ENCODE assay signal across 8 mouse cellular contexts in the genomic region with DNA sequence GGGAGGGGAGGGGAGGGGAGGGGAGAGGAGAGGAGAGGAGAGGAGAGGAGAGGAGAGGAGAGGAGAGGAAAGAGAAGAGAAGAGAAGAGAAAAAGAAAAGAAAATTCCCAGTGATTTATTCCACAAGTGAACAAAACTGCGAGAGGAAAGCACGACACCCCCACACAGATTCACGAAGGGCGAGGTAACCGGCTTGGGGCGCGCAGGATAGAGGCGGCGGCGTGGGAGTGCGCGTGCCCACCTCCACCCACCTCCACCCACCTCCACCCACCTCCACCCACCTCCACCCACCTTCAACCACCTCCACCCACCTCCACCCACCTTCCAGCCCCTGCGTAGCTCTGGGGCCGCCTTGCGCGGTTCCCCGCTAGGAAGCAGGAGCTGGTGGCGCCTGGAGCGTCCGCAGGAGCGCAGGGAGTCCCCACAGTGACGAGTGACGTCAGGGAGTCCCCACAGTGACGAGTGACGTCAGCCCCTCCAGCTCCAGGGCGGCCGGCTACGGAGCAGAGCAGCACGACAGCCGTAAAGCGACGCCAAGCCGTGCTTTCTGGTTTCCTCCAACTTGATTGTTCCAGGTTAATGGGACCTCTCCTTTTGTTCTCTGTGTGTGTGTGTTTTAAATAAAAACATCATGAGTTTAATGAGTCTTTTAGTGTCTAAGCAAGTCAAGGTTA. TPM values are rescaled to one million over a fixed set of nuclear protein-coding genes. Genes with fewer than 3 reads are reported as not detected.
DNase-seq lines count a peak whose midpoint lies in the region; ATAC-seq lines count a peak whose summit lies in the region.

No protein-coding gene starts in this region.

- peak; percentile 61; the same call in 1 of the 2 replicates for ATAC-seq in heart, embryonic 13.5 days (ENCODE audit: extremely low read depth, insufficient number of reproducible peaks, low FRiP score, low TSS enrichment)
- peak; percentile 95 for ATAC-seq in kidney, embryonic 16.5 days (ENCODE audit: low FRiP score, low TSS enrichment)

- no peaks in the 10 kb centered on the region for H3K36me3 ChIP-seq in heart, embryonic 13.5 days
- H3K36me3 ChIP-seq in kidney, embryonic 16.5 days (ENCODE audit: insufficient read depth, low read length) = no peaks in the 10 kb centered on the region

- no peaks in the 10 kb centered on the region for H3K4me1 ChIP-seq in heart, embryonic 13.5 days
- no peaks in the 10 kb centered on the region for H3K4me1 ChIP-seq in kidney, embryonic 16.5 days (ENCODE audit: insufficient read depth, low read length)

- H3K4me3 ChIP-seq in heart, embryonic 13.5 days = peak overlapping the region; percentile 58
- peak overlapping the region; percentile 59 for H3K4me3 ChIP-seq in kidney, embryonic 16.5 days (ENCODE audit: low read length)

- 0 out of 2 replicates have a peak, but pooled peaks cover 4% of the 10 kb centered on the region for H3K27me3 ChIP-seq in heart, embryonic 13.5 days (replicated peaks)
- no peaks in the 10 kb centered on the region for H3K27me3 ChIP-seq in kidney, embryonic 16.5 days (ENCODE audit: insufficient read depth, low read length)

- H3K9ac ChIP-seq in heart, embryonic 13.5 days = peak overlapping the region; percentile 71
- peak overlapping the region; percentile 64 for H3K9ac ChIP-seq in kidney, embryonic 16.5 days (replicated peaks; ENCODE audit: low read length)

- peak; percentile 93 for DNase-seq in CD4-positive helper T cell, adult 2 months (ENCODE audit: low read depth, low spot score)
- peak; percentile 85 for DNase-seq in c-Kit-positive CD71-negative TER-119-negative erythroid progenitor cells, embryonic 14.5 days (ENCODE audit: low read depth)
- DNase-seq in fibroblast of lung, adult 2 months (ENCODE audit: low read depth) = peak; percentile 39
- peak; percentile 78 for DNase-seq in liver
- peak; percentile 36 to 69 for DNase-seq in monocyte, adult 2 months (ENCODE audit: low read depth in 1 of 2, low spot score in 2 of 2)
- peak; percentile 62 to 77 for DNase-seq in spleen, postnatal 4 days (ENCODE audit: low spot score in 2 of 2)

- H3K9me3 ChIP-seq in heart, embryonic 13.5 days = no peaks in the 10 kb centered on the region
- no peaks in the 10 kb centered on the region for H3K9me3 ChIP-seq in kidney, embryonic 16.5 days (ENCODE audit: low read length)

- no peak overlapping the region for H3K27ac ChIP-seq in heart, embryonic 13.5 days (replicated peaks)
- H3K27ac ChIP-seq in kidney, embryonic 16.5 days (ENCODE audit: low read length) = no peak overlapping the region

- WGBS in heart, embryonic 13.5 days = 13% methylated on average over 28 of the region's 33 CpGs
- WGBS in kidney, embryonic 16.5 days = 6% methylated on average over 33 of the region's 33 CpGs

- peak overlapping the region; percentile 70 for H3K4me2 ChIP-seq in heart, embryonic 13.5 days
- peak overlapping the region; percentile 66 for H3K4me2 ChIP-seq in kidney, embryonic 16.5 days (replicated peaks; ENCODE audit: low read depth, low read length)

RNA-seq across cellular contexts. Expression of gene Ccl28, which starts 8.0 kb away (rescaled TPM):
- 0.06 TPM in 1 of 2 replicates, not detected in the other for polyA plus RNA-seq in heart, embryonic 13.5 days (2015; fragmentation: Nextera tagmentation; extraction: Ambion mirVana)
- 0.12 and 0.15 TPM in 2 replicates for polyA plus RNA-seq in kidney, embryonic 16.5 days (2015; fragmentation: Nextera tagmentation; extraction: Ambion mirVana)

RNA-seq across cellular contexts. Expression of gene Hmgcs1, which starts 58.6 kb away (rescaled TPM):
- polyA plus RNA-seq in heart, embryonic 13.5 days (2015; fragmentation: Nextera tagmentation; extraction: Ambion mirVana) = 76.1 and 78.9 TPM in 2 replicates
- polyA plus RNA-seq in kidney, embryonic 16.5 days (2015; fragmentation: Nextera tagmentation; extraction: Ambion mirVana) = 202 and 204 TPM in 2 replicates

Comparison
In these comparisons a context has a peak if more than half of its experiments do, and no peak if none do; other contexts are left out.
1. DNase-seq: peak in every context shown above with its lines; median percentile 93 in CD4-positive helper T cell, adult 2 months; 85 in c-Kit-positive CD71-negative TER-119-negative erythroid progenitor cells, embryonic 14.5 days; 78 in liver; 70 in spleen, postnatal 4 days; 52 in monocyte, adult 2 months; 39 in fibroblast of lung, adult 2 months.